Mouse (Mus musculus): Measurements from ENCODE around the gene Hoxd9.

GRCm38 (mm10) chr2:74714156-74714789, 16.7 kb downstream of the Hoxd9 start:
- TF ChIP-seq CTCF (IDR thresholded peaks at IDR 0.05; ENCODE audit: low read depth) (no peak), EP300 (optimal IDR thresholded peaks at IDR 0.05) (no peak)
